Mouse (Mus musculus) liver, adult 2 months (tissue): ENCODE measurements at regions not wholly inside any gene's neighbourhood (a gene's known extent, or its start where the extent isn't known, plus 50 kb on each side); places are given as distances from the start of the nearest gene placed in this dataset.

ENCODE experiments used
- DNase-seq: peaks from one replicate; pipeline ENCODE4 v3.0.0-alpha.2; 2011; ENCODE audit warnings: low read depth, low spot score; ENCODE audit errors: extremely low read depth
- H3K27ac ChIP-seq: fragments of 200-500 bp; replicated peaks from 2 replicates; pipeline ENCODE4 v1.5.1; 2012; ENCODE audit warnings: low read depth, mild to moderate bottlenecking, control low read depth, inconsistent platforms, low read length; ENCODE audit not compliant: insufficient read depth
- H3K27me3 ChIP-seq: fragments of 200-500 bp; 2 replicates; pipeline ENCODE4 v1.6.1; 2012; ENCODE audit warnings: mild to moderate bottlenecking, moderate library complexity, low read length, inconsistent platforms; ENCODE audit not compliant: control insufficient read depth, insufficient read depth
- H3K36me3 ChIP-seq: fragments of 200-500 bp; 2 replicates; pipeline ENCODE4 v1.6.1; 2012; ENCODE audit warnings: low read length, inconsistent platforms; ENCODE audit not compliant: control insufficient read depth, insufficient read depth
- H3K4me1 ChIP-seq: fragments of 200-500 bp; 2 replicates; pipeline ENCODE4 v1.6.1; 2011; ENCODE audit warnings: low read length; ENCODE audit not compliant: control insufficient read depth, insufficient read depth
- H3K4me3 ChIP-seq: fragments of 200-500 bp; 2 replicates; pipeline ENCODE4 v1.5.1; 2011; ENCODE audit warnings: low read depth, mild to moderate bottlenecking, control low read depth, low read length, moderate library complexity; ENCODE audit not compliant: insufficient read depth
- H3K79me2 ChIP-seq: fragments of 200-500 bp; 2 replicates; pipeline ENCODE4 v1.6.1; 2012; ENCODE audit warnings: inconsistent platforms, mild to moderate bottlenecking, low read length, moderate library complexity; ENCODE audit not compliant: control insufficient read depth, insufficient read depth
- H3K9ac ChIP-seq: fragments of 200-500 bp; 2 replicates; pipeline ENCODE4 v1.6.1; 2012; ENCODE audit warnings: low read depth, mild to moderate bottlenecking, control low read depth, inconsistent platforms, low read length
- CTCF ChIP-seq: fragments of 200-500 bp; IDR thresholded peaks from 2 replicates; pipeline ENCODE4 v1.5.1; 2011; ENCODE audit warnings: low read depth, low read length, control low read depth
- POLR2A ChIP-seq: fragments of 200-500 bp; IDR thresholded peaks from 2 replicates; pipeline ENCODE4 v1.6.1; 2011; ENCODE audit warnings: low read length, control low read depth; ENCODE audit not compliant: insufficient read depth; ENCODE audit errors: extremely low read depth
- WGBS: fragments of 180-500 bp; shearing (Covaris S2); methylation state at CpG from one replicate; pipeline ENCODE4 v1.1.7; 2018; 5-methylcytosine and 5-hydroxymethylcytosine counted together

- no peaks in the 10 kb centered on the region for H3K27me3 ChIP-seq
- no peak overlapping the region for H3K9ac ChIP-seq
- H3K79me2 ChIP-seq = no peaks in the 10 kb centered on the region
- DNase-seq = no peak
- 83% methylated on average over 10 of the region's 10 CpGs for WGBS
- H3K36me3 ChIP-seq = no peaks in the 10 kb centered on the region
- H3K4me1 ChIP-seq = no peaks in the 10 kb centered on the region
- no peak for TF ChIP-seq CTCF
- TF ChIP-seq POLR2A = no peak
- H3K4me3 ChIP-seq = no peak overlapping the region
- H3K27ac ChIP-seq = no peak overlapping the region
Observed at GRCm38 (mm10) chr3:147444005-147444763, 592.0 kb downstream of the Ttll7 start.

GRCm38 (mm10) chr3:147445066-147445844 lies 593.1 kb downstream of the Ttll7 start:
- WGBS = 78% methylated on average over 5 of the region's 5 CpGs
- no peak for TF ChIP-seq CTCF
- TF ChIP-seq POLR2A = no peak
- no peaks in the 10 kb centered on the region for H3K79me2 ChIP-seq
- no peaks in the 10 kb centered on the region for H3K36me3 ChIP-seq
- H3K9ac ChIP-seq = no peak overlapping the region
- H3K4me3 ChIP-seq = no peak overlapping the region
- no peak overlapping the region for H3K27ac ChIP-seq
- no peak for DNase-seq
- no peaks in the 10 kb centered on the region for H3K27me3 ChIP-seq
- no peaks in the 10 kb centered on the region for H3K4me1 ChIP-seq

- H3K27me3 ChIP-seq = no peaks in the 10 kb centered on the region
- H3K27ac ChIP-seq = no peak overlapping the region
- H3K4me3 ChIP-seq = no peak overlapping the region
- H3K79me2 ChIP-seq = no peaks in the 10 kb centered on the region
- no peak for DNase-seq
- H3K36me3 ChIP-seq = no peaks in the 10 kb centered on the region
- H3K9ac ChIP-seq = no peak overlapping the region
- no peaks in the 10 kb centered on the region for H3K4me1 ChIP-seq
- TF ChIP-seq POLR2A = no peak
- TF ChIP-seq CTCF = no peak
- WGBS = 81% methylated on average over 8 of the region's 8 CpGs
Observed at GRCm38 (mm10) chr3:147445884-147446283, 593.7 kb downstream of the Ttll7 start.

- H3K4me3 ChIP-seq = no peak overlapping the region
- H3K79me2 ChIP-seq = no peaks in the 10 kb centered on the region
- no peak for TF ChIP-seq CTCF
- TF ChIP-seq POLR2A = no peak
- no peak overlapping the region for H3K9ac ChIP-seq
- no peak overlapping the region for H3K27ac ChIP-seq
- H3K4me1 ChIP-seq = no peaks in the 10 kb centered on the region
- no peak for DNase-seq
- no peaks in the 10 kb centered on the region for H3K36me3 ChIP-seq
- 66% methylated on average over 4 of the region's 4 CpGs for WGBS
- no peaks in the 10 kb centered on the region for H3K27me3 ChIP-seq
Observed at GRCm38 (mm10) chr3:147452176-147452575, 600.0 kb downstream of the Ttll7 start.

- Histone ChIP-seq H3K36me3 (no peaks in the 10 kb centered on the region), H3K79me2 (no peaks in the 10 kb centered on the region), H3K9ac (no peak overlapping the region), H3K27me3 (no peaks in the 10 kb centered on the region), H3K4me1 (no peaks in the 10 kb centered on the region), H3K4me3 (no peak overlapping the region), H3K27ac (no peak overlapping the region)
- 63% methylated on average over 3 of the region's 3 CpGs for WGBS
- no peak for DNase-seq
- TF ChIP-seq CTCF (no peak), POLR2A (no peak)
Observed at GRCm38 (mm10) chr3:147455383-147455782, 603.2 kb downstream of the Ttll7 start.

GRCm38 (mm10) chr3:147456294-147456693 lies 604.1 kb downstream of the Ttll7 start:
- Histone ChIP-seq H3K27me3 (no peaks in the 10 kb centered on the region), H3K9ac (no peak overlapping the region), H3K79me2 (no peaks in the 10 kb centered on the region), H3K36me3 (no peaks in the 10 kb centered on the region), H3K27ac (no peak overlapping the region), H3K4me3 (no peak overlapping the region), H3K4me1 (no peaks in the 10 kb centered on the region)
- TF ChIP-seq POLR2A = no peak
- TF ChIP-seq CTCF = no peak
- 86% methylated on average over 4 of the region's 4 CpGs for WGBS
- DNase-seq = no peak
